Mouse (Mus musculus): ENCODE data around the gene Tas2r110.

The Tas2r110 gene

DNA sequence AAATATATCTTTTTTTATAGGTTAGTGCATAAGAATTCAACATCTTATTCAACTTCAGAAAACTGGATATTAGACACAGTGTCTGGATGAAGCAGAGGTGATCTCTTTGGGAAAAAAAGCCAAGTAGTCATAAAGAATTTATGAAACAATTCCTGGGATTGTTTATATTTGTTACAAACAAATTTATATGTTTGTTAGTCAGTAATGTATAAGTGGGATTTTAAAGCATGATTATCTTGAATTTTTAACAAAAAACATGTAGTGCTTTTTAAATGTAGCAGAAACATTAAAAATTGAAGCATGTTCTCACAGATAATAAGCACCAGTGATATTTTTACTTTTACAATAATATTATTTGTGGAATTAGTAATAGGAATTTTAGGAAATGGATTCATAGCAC, at the start of gene Tas2r110:
Gene Tas2r110 (plus strand): TSS at position 301 of the 400 bp plus-strand sequence.
- no peak for DNase-seq (ENCODE audit: low spot score in 2 of 2)

- no peak for DNase-seq (ENCODE audit: low spot score in 2 of 2)
Observed at GRCm38 (mm10) chr6:132846842-132847241, 21.0 kb upstream of the Tas2r110 start, which contains the start of gene Tas2r123. TSS of gene Tas2r123 (plus strand) at chr6:132847142.

DNA sequence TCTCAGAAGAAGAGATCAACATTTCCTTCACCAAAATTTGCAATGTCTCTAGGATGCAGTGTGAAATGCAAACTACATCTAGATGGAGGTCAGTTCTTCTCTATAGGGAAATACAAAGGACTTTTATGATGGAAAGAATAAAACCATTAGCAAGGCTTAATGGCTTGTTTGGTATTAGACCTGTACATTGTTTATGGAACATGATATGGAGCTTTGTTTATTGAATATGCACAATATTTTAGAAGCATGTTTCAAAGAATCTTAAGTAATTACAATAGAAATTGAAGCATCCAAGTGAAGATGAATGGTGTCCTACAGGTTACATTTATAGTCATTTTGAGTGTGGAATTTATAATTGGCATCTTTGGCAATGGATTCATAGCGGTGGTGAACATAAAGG, 12.7 kb upstream of the Tas2r110 start, which contains the start of gene Tas2r116:
Gene Tas2r116 (plus strand): TSS at position 301 of the 400 bp plus-strand sequence.
- DNase-seq (ENCODE audit: low spot score in 2 of 2) = no peak

DNA sequence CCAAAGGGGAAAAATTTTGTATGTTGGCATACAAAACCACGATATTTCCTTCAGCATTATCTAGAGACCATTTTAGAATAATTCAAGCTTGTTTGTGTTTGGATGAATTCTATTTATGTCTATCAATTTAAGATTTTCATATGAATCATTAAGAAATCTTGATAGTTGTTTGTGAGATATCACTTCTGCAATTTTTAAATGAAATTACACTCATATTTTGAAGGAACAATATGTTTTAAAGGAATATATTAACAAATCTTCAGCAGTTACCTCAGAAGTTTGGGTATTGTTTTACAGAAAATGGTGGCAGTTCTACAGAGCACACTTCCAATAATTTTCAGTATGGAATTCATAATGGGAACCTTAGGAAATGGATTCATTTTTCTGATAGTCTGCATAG, 24.9 kb downstream of the Tas2r110 start, which contains the start of gene Tas2r113:
Gene Tas2r113 (plus strand): TSS at position 301 of the 400 bp plus-strand sequence.
- DNase-seq (ENCODE audit: low spot score in 2 of 2) = no peak

- DNase-seq (ENCODE audit: low spot score in 2 of 2) = no peak
Observed at GRCm38 (mm10) chr6:132909351-132909750, 41.5 kb downstream of the Tas2r110 start, which contains the start of gene Tas2r125. TSS of gene Tas2r125 (plus strand) at chr6:132909651.

Measured in frontal cortex, postnatal 36 days (tissue).